ENCODE assay signal across 8 mouse cellular contexts in the genomic region with DNA sequence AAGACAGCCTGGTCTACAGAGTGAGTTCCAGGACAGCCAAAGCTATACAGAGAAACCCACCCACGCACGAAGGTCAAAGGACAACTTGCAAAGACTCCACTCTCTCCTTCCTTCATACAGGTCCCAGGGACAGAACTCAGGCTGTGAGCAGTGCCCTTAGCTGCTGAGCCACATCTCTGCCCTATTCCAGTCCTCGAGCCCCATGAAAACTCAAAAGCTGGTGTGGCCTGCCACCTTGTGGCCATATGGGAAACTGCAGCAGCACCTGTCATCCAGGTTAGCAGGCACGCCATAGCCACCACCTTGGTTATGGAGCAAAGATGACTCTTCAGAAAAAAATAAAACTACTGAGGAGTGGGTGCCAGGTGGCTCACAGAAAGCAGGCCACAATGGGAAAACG. TPM values are rescaled to one million over a fixed set of nuclear protein-coding genes. Genes with fewer than 3 reads are reported as not detected.
DNase-seq lines count a peak whose midpoint lies in the region; ATAC-seq lines count a peak whose summit lies in the region.

No protein-coding gene starts in this region.

- ATAC-seq in inflammation-experienced regulatory T-cells, adult 6 months, result peak; percentile 77
- peak; percentile 96 for ATAC-seq in megakaryocyte progenitor cell, adult 5-6 weeks (replicated peaks; ENCODE audit: poor library complexity)

- DNase-seq in ZHBTc4 (ENCODE audit: low read depth, low spot score), result peak; percentile 88
- peak; percentile 80 to 88 for DNase-seq in cerebellum, postnatal 4 days (ENCODE audit: low spot score in 2 of 2)
- peak; percentile 63 to 68 for DNase-seq in gastrocnemius, adult 8-10 months (ENCODE audit: low spot score in 2 of 2)
- DNase-seq in left cerebral cortex, adult 8-10 months (ENCODE audit: low spot score in 2 of 2), result peak; percentile 61 to 88
- peak; percentile 81 to 87 for DNase-seq in right cerebral cortex, postnatal 10 days (ENCODE audit: low spot score in 2 of 2)
- DNase-seq in urinary bladder, postnatal 36 days (ENCODE audit: low spot score in 2 of 2), result peak; percentile 84

RNA-seq across cellular contexts. Expression of a gene that starts 8.0 kb away (rescaled TPM):
- not detected for total RNA-seq in gastrocnemius, adult 8-10 months (2022)
- polyA plus RNA-seq in inflammation-experienced regulatory T-cells, adult 6 months (2017; shearing (Covaris generic)), result 10 to 100 TPM in 2 of 3 experiments, 1 to 10 TPM in 1; 6.0 to 56.1 (median 12.3) TPM
- 1 to 10 TPM; 2.7 to 4.3 (median 4.1) TPM for total RNA-seq in left cerebral cortex, adult 8-10 months (2022)
- 32.9 and 42.6 TPM in 2 replicates for total RNA-seq in megakaryocyte progenitor cell, adult 5-6 weeks (2015)
- 16.5 and 24.9 TPM in 2 replicates for total RNA-seq in megakaryocyte progenitor cell, adult 5-6 weeks (2017)

RNA-seq across cellular contexts. Expression of a gene that starts 12.4 kb away (rescaled TPM):
- total RNA-seq in gastrocnemius, adult 8-10 months (2022), result not detected
- polyA plus RNA-seq in inflammation-experienced regulatory T-cells, adult 6 months (2017; shearing (Covaris generic)), result 1 to 10 TPM; 2.3 to 7.1 (median 4.8) TPM
- under 1 TPM; 0.37 to 0.98 (median 0.64) TPM for total RNA-seq in left cerebral cortex, adult 8-10 months (2022)
- 2.1 and 2.4 TPM in 2 replicates for total RNA-seq in megakaryocyte progenitor cell, adult 5-6 weeks (2015)
- total RNA-seq in megakaryocyte progenitor cell, adult 5-6 weeks (2017), result 0.34 and 0.92 TPM in 2 replicates

RNA-seq across cellular contexts. Expression of a gene that starts 15.6 kb away (rescaled TPM):
- total RNA-seq in gastrocnemius, adult 8-10 months (2022), result not detected
- polyA plus RNA-seq in inflammation-experienced regulatory T-cells, adult 6 months (2017; shearing (Covaris generic)), result not detected
- total RNA-seq in left cerebral cortex, adult 8-10 months (2022), result 100 to 1,000 TPM; 104 to 114 (median 110) TPM
- total RNA-seq in megakaryocyte progenitor cell, adult 5-6 weeks (2015), result not detected in 2 replicates
- not detected in 2 replicates for total RNA-seq in megakaryocyte progenitor cell, adult 5-6 weeks (2017)

RNA-seq across cellular contexts. Expression of a gene that starts 23.9 kb away (rescaled TPM):
- total RNA-seq in gastrocnemius, adult 8-10 months (2022), result not detected
- not detected for polyA plus RNA-seq in inflammation-experienced regulatory T-cells, adult 6 months (2017; shearing (Covaris generic))
- total RNA-seq in left cerebral cortex, adult 8-10 months (2022), result 1 to 10 TPM; 3.1 to 5.3 (median 5.0) TPM
- total RNA-seq in megakaryocyte progenitor cell, adult 5-6 weeks (2015), result 0.10 and 0.12 TPM in 2 replicates
- 0.27 and 3.2 TPM in 2 replicates for total RNA-seq in megakaryocyte progenitor cell, adult 5-6 weeks (2017)

RNA-seq across cellular contexts. Expression of a gene that starts 38.1 kb away (rescaled TPM):
- under 1 TPM; 0.10 to 0.63 (median 0.38) TPM for total RNA-seq in gastrocnemius, adult 8-10 months (2022)
- not detected for polyA plus RNA-seq in inflammation-experienced regulatory T-cells, adult 6 months (2017; shearing (Covaris generic))
- 100 to 1,000 TPM; 491 to 572 (median 530) TPM for total RNA-seq in left cerebral cortex, adult 8-10 months (2022)
- total RNA-seq in megakaryocyte progenitor cell, adult 5-6 weeks (2015), result 0.07 TPM in 1 of 2 replicates, not detected in the other
- total RNA-seq in megakaryocyte progenitor cell, adult 5-6 weeks (2017), result 0.08 TPM in 1 of 2 replicates, not detected in the other

Comparison
In these comparisons a context has a peak if more than half of its experiments do, and no peak if none do; other contexts are left out.
1. Peak in every context shown above with its lines: DNase-seq and ATAC-seq.
2. RNA of a gene that starts 15.6 kb away (total RNA-seq): 104 to 114 TPM in left cerebral cortex, adult 8-10 months; not detected in gastrocnemius, adult 8-10 months and not detected in megakaryocyte progenitor cell, adult 5-6 weeks; every median in the first group is over 10 times any median in the second.